Mouse (Mus musculus) forebrain, embryonic 14.5 days (tissue): ENCODE results near the gene Hsd17b12. TPM values are rescaled to one million over a fixed set of nuclear protein-coding genes. Genes with fewer than 3 reads are reported as not detected.

Experiments
- ATAC-seq: fragments of 200-750 bp; cut with Nextera tagmentation; 2 replicates; pipeline ENCODE4 v1.8.0; 2017; ENCODE audit warnings: mild to moderate bottlenecking, moderate library complexity
- DNase-seq: peaks from one replicate; pipeline ENCODE4 v3.0.0-alpha.2; 2015; ENCODE audit warnings: low spot score
- H3K27ac ChIP-seq: fragments of 300-500 bp; sonication (generic); 2 replicates; pipeline ENCODE4 v1.5.1; 2014; ENCODE audit warnings: low read depth, mild to moderate bottlenecking, control low read depth, low read length, moderate library complexity
- H3K27me3 ChIP-seq: fragments of 300-500 bp; sonication (generic); replicated peaks from 2 replicates; pipeline ENCODE4 v1.6.1; 2014; ENCODE audit warnings: low read length, control low read depth, mixed read lengths; ENCODE audit not compliant: control insufficient read depth, insufficient read depth
- H3K36me3 ChIP-seq: fragments of 300-500 bp; sonication (generic); 2 replicates; pipeline ENCODE4 v1.6.1; 2014; ENCODE audit warnings: low read length, control low read depth; ENCODE audit not compliant: control insufficient read depth, insufficient read depth
- H3K4me1 ChIP-seq: fragments of 300-500 bp; sonication (generic); 2 replicates; pipeline ENCODE4 v1.6.1; 2014; ENCODE audit warnings: antibody characterized with exemption, low read length, control low read depth; ENCODE audit not compliant: control insufficient read depth, insufficient read depth
- H3K4me2 ChIP-seq: fragments of 300-500 bp; sonication (generic); 2 replicates; pipeline ENCODE4 v1.6.1; 2014; ENCODE audit warnings: mild to moderate bottlenecking, control low read depth, low read length
- H3K4me3 ChIP-seq: fragments of 300-500 bp; sonication (generic); 2 replicates; pipeline ENCODE4 v1.5.1; 2014; ENCODE audit warnings: low read depth, low read length, control low read depth
- H3K9ac ChIP-seq: fragments of 300-500 bp; sonication (generic); 2 replicates; pipeline ENCODE4 v1.6.1; 2014; ENCODE audit warnings: mild to moderate bottlenecking, low read length, control low read depth, moderate library complexity
- H3K9me3 ChIP-seq: fragments of 300-500 bp; sonication (generic); replicated peaks from 2 replicates; pipeline ENCODE4 v1.6.1; 2016; ENCODE audit warnings: low read length, control low read depth, mixed read lengths; ENCODE audit not compliant: control insufficient read depth
- WGBS: fragments of 180-500 bp; shearing (Covaris S2); extraction: QIAGEN DNeasy Blood & Tissue Kit; methylation state at CpG from one replicate; pipeline ENCODE4 v1.1.7; 2014; 5-methylcytosine and 5-hydroxymethylcytosine counted together
- polyA plus RNA-seq: library from polyadenylated mRNA; unstranded; fragments of >200 nt; fragmentation: Nextera tagmentation; extraction: Ambion mirVana; gene quantifications from 2 replicates; pipeline ENCODE4 v1.2.1, GENCODE M21; 2014

The Hsd17b12 gene
- polyA plus RNA-seq, 1 experiment from 2014 or later: 143 TPM

- Histone ChIP-seq H3K27ac (no peak overlapping the region), H3K9me3 (no peaks in the 10 kb centered on the region), H3K4me1 (peaks cover 4% of the 10 kb centered on the region; the same call in 1 of the 2 replicates), H3K4me2 (no peak overlapping the region), H3K4me3 (no peak overlapping the region), H3K9ac (no peak overlapping the region), H3K27me3 (no peaks in the 10 kb centered on the region), H3K36me3 (no peaks in the 10 kb centered on the region)
- WGBS: 58% methylated on average over 2 of the region's 2 CpGs
- no peak for DNase-seq
- ATAC-seq: no peak
Measured at GRCm38 (mm10) chr2:94163207-94163606, 5.4 kb upstream of the Hsd17b12 start.

GRCm38 (mm10) chr2:94162141-94162540, 4.4 kb upstream of the Hsd17b12 start:
- Histone ChIP-seq H3K4me2 (no peak overlapping the region), H3K4me1 (peaks cover 4% of the 10 kb centered on the region; the same call in 1 of the 2 replicates), H3K27me3 (no peaks in the 10 kb centered on the region), H3K9ac (no peak overlapping the region), H3K27ac (no peak overlapping the region), H3K4me3 (no peak overlapping the region), H3K9me3 (no peaks in the 10 kb centered on the region), H3K36me3 (no peaks in the 10 kb centered on the region)
- WGBS: 70% methylated on average over 6 of the region's 6 CpGs
- DNase-seq (no peak), ATAC-seq (no peak)

- peaks cover 14% of the 10 kb centered on the region for H3K4me1 ChIP-seq
- DNase-seq (no peak), ATAC-seq (0 out of 2 replicates have a peak, but pooled peaks have one; percentile 0)
- peak overlapping the region; percentile 35 for H3K4me3 ChIP-seq
- no peak overlapping the region for H3K27ac ChIP-seq
- 21% methylated on average over 4 of the region's 4 CpGs for WGBS
- no peaks in the 10 kb centered on the region for H3K9me3 ChIP-seq
- 0 out of 2 replicates have a peak overlapping the region, but pooled peaks have one; percentile 9 for H3K9ac ChIP-seq
- H3K27me3 ChIP-seq: no peaks in the 10 kb centered on the region
- peak overlapping the region; percentile 51 for H3K4me2 ChIP-seq
- H3K36me3 ChIP-seq: no peaks in the 10 kb centered on the region
Measured at GRCm38 (mm10) chr2:94158520-94158884, 738 bp upstream of the Hsd17b12 start.

- Histone ChIP-seq H3K9ac (peak overlapping the region; percentile 91), H3K36me3 (no peaks in the 10 kb centered on the region), H3K4me1 (peaks cover 14% of the 10 kb centered on the region), H3K27me3 (no peaks in the 10 kb centered on the region), H3K4me3 (peak overlapping the region; percentile 86), H3K4me2 (peak overlapping the region; percentile 75), H3K27ac (peak overlapping the region; percentile 87), H3K9me3 (no peaks in the 10 kb centered on the region)
- DNase-seq (peak; percentile 8), ATAC-seq (no peak)
- 1% methylated on average over 10 of the region's 10 CpGs for WGBS
Measured at GRCm38 (mm10) chr2:94157051-94157450, 713 bp downstream of the Hsd17b12 start.

GRCm38 (mm10) chr2:94145146-94145542, 12.6 kb downstream of the Hsd17b12 start:
- ATAC-seq (no peak), DNase-seq (no peak)
- H3K4me2 ChIP-seq: no peak overlapping the region
- no peaks in the 10 kb centered on the region for H3K27me3 ChIP-seq
- no peak overlapping the region for H3K4me3 ChIP-seq
- H3K9ac ChIP-seq: no peak overlapping the region
- WGBS: 78% methylated on average over 2 of the region's 2 CpGs
- no peaks in the 10 kb centered on the region for H3K9me3 ChIP-seq
- no peaks in the 10 kb centered on the region for H3K4me1 ChIP-seq
- H3K27ac ChIP-seq: no peak overlapping the region
- no peaks in the 10 kb centered on the region for H3K36me3 ChIP-seq

- no peaks in the 10 kb centered on the region for H3K4me1 ChIP-seq
- H3K27ac ChIP-seq: no peak overlapping the region
- no peak for DNase-seq
- no peaks in the 10 kb centered on the region for H3K36me3 ChIP-seq
- H3K27me3 ChIP-seq: no peaks in the 10 kb centered on the region
- H3K4me2 ChIP-seq: no peak overlapping the region
- H3K4me3 ChIP-seq: no peak overlapping the region
- H3K9ac ChIP-seq: no peak overlapping the region
- 93% methylated on average over 7 of the region's 7 CpGs for WGBS
- ATAC-seq: no peak
- no peaks in the 10 kb centered on the region for H3K9me3 ChIP-seq
Measured at GRCm38 (mm10) chr2:94144520-94145145, 13.1 kb downstream of the Hsd17b12 start.

- no peak overlapping the region for H3K4me2 ChIP-seq
- H3K9me3 ChIP-seq: no peaks in the 10 kb centered on the region
- WGBS: 84% methylated on average over 3 of the region's 3 CpGs
- H3K4me3 ChIP-seq: no peak overlapping the region
- H3K4me1 ChIP-seq: no peaks in the 10 kb centered on the region
- H3K27ac ChIP-seq: no peak overlapping the region
- no peaks in the 10 kb centered on the region for H3K36me3 ChIP-seq
- DNase-seq (no peak), ATAC-seq (no peak)
- no peak overlapping the region for H3K9ac ChIP-seq
- no peaks in the 10 kb centered on the region for H3K27me3 ChIP-seq
Measured at GRCm38 (mm10) chr2:94141293-94141692, 16.5 kb downstream of the Hsd17b12 start.

- WGBS: 79% methylated on average over 3 of the region's 3 CpGs
- no peaks in the 10 kb centered on the region for H3K9me3 ChIP-seq
- H3K4me3 ChIP-seq: no peak overlapping the region
- no peaks in the 10 kb centered on the region for H3K4me1 ChIP-seq
- DNase-seq (peak; percentile 54), ATAC-seq (no peak)
- H3K9ac ChIP-seq: no peak overlapping the region
- H3K4me2 ChIP-seq: no peak overlapping the region
- H3K27ac ChIP-seq: no peak overlapping the region
- H3K36me3 ChIP-seq: no peaks in the 10 kb centered on the region
- H3K27me3 ChIP-seq: no peaks in the 10 kb centered on the region
Measured at GRCm38 (mm10) chr2:94138469-94139390, 19.0 kb downstream of the Hsd17b12 start.

GRCm38 (mm10) chr2:94136837-94137236, 20.9 kb downstream of the Hsd17b12 start:
- no peaks in the 10 kb centered on the region for H3K36me3 ChIP-seq
- 90% methylated on average over 3 of the region's 3 CpGs for whole genome bisulfite sequencing

More at GRCm38 (mm10) chr2:94136837-94137236, 20.9 kb downstream of the Hsd17b12 start:
- ATAC-seq: no peak
- H3K4me3 ChIP-seq: no peak overlapping the region
- H3K27ac ChIP-seq: no peak overlapping the region
- no peaks in the 10 kb centered on the region for H3K9me3 ChIP-seq
- no peaks in the 10 kb centered on the region for H3K27me3 ChIP-seq
- no peak for DNase-seq
- no peaks in the 10 kb centered on the region for H3K4me1 ChIP-seq
- H3K4me2 ChIP-seq: no peak overlapping the region
- no peak overlapping the region for H3K9ac ChIP-seq
